Mouse (Mus musculus) mesoderm, embryonic 11.5 days (tissue): ENCODE measurements at regions not wholly inside any gene's neighbourhood (a gene's known extent, or its start where the extent isn't known, plus 50 kb on each side); places are given as distances from the start of the nearest gene placed in this dataset.

Experiments used
- DNase-seq: peaks from one replicate; pipeline ENCODE4 v3.0.0-alpha.2; 2012; ENCODE audit warnings: low read depth, low spot score

DNA sequence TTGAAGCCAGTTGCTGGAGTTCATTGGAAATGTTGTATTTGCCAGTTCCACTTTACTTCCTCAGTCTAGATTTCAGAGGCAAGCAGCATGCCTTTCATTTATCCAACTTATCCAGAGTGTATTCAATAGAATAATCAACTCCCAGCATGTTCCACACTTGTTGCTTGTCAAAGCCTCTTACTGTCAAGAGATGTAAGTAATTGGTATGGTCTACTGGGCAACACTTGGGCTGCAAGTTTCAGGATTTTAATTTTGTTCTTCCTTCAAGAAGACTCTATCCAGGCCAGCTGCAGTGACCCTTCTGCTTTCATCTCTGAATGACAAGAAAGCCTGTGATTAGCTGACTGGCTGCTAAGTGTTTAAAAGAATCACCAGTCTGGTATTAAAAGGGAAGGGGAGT lies 3131.6 kb upstream of the Lrrc6 start:
- DNase-seq: no peak

DNA sequence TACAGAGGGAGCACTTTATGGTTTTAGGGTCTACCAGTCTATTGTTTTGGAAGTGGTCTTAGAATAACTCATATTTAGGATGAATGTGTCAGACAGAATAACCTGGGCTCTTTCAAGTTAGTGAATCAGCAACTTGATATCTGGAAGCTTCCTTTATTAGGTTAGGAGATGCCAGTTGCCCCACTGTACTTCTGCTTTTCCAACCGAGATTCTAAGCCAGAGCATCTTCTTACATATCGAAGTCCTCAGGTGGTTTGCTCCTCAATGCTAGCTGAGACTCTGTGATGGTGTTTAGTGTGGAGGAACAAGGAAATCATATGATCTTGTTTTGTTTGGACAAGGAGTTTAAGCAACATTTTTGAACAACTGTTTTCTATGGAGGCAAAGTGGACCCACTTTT lies 3117.3 kb upstream of the Lrrc6 start:
- DNase-seq: no peak

DNA sequence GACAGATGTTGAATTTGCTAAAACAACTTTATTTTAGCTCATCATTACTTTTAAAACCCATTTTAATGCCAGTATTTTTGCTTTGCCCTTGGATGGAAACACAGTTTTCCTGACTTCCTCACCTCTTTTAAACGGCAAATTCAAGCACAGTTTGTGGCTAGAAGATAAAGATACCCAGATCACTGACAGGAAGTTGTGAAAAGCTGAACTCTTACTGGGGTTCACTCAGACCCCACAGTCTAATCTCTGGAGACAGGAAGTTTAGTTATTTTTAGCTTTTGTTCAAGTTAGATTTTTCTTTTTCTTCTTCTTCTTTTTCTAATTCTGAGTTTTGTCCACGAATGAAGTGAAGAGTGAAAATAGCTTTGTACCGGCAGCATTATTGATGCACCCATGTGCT lies 3113.3 kb upstream of the Lrrc6 start:
- DNase-seq: no peak

DNA sequence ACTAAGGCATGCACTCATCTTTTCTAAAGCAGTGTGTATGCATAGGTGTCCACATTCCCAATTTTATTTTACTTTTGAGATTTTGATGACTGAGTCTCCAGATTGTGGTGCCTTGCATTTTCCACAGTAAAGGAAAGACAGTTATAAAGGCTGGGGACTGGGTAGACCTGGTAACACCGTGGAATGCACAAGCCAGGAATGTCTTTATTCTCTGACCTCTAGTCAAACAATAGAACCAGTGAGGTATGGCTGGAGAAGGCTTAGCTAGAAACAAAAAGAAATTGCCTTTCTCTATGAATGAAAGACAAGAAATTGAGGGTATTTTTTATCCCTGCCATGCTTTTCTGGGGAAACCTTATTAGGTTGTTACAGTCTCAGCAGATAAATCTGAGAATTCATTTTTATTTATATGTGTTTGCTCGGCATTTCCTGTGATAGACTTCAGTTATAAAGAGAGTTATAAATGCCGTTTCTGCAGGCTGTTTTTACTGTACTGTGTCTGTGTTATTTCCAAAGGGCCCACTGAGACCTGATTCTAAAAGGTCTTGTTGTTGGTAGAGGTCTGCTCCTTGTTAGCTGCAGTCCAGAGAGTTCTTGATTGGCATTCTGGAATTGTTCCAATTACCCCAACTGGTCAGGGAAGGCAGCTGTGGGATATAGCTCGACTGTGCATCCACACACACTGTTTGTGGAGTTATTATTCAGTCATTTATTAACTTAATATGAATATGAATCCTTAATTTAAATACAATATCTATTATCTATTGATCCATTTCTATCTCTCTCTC lies 3090.7 kb upstream of the Lrrc6 start:
- peak; percentile 18 for DNase-seq

DNA sequence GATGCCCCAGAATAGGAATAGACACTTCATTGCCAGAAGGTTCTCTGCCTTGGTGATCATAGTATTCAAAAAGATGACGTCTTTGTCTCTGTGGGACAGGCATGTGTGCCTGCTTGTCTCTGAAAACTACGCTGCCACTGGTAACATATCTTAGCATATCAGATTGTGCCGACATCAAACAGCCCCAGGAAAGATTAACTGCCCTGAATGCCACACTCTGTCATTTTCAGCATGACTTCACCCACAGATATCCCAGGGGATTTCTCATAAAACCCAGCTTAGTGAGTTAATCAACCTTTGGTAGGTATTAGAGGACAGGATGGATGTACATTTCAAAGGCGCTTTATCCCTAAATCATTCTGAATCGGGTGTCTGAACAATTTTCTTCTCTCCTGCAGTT lies 3087.4 kb upstream of the Lrrc6 start:
- DNase-seq: peak; percentile 67

DNA sequence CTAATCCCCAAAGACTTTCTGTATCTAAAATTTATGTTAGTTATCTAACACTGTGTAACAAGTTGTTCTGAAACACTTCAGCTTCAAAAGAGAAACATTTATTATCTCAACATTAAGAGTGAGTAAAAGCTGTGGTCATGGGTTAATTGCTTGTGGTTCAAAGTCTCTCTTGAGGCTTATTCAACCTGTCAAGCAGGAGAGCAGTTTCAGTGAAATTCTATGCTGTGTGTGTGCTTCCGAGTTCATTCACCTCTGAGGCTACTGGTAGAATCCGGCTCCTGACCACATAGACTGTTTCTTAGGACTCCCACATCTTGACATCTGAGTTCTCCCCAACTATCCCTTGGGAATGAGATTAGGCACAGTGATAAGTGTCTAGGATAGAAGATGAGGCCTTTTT lies 3076.0 kb upstream of the Lrrc6 start:
- peak; percentile 6 for DNase-seq

DNA sequence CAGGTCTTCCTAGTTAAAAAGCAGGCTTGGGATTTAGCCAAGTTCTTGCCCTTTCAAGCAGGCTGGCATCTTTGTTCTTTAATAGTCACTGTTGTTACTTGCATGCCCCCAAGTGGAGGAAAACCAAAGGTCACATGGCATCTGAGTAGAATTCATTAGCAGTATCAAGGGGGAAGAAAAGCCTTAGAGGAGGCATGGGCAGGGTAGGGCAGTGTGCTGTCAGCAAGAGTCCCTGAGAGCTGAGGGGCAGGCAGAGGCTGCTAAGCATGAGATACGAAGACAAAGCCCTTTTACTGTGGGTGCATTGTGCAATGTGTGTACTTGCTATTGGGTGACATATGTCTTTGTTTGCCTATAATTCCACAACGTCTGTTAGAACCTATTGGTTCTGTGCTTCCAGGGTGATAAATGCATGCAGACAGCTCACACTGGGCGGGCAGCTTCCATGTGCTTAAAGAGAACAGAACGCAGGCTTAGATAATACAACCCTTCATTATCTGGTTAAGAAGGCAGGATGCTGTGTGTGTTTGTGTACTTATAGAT lies 3075.0 kb upstream of the Lrrc6 start:
- DNase-seq: peak; percentile 65

DNA sequence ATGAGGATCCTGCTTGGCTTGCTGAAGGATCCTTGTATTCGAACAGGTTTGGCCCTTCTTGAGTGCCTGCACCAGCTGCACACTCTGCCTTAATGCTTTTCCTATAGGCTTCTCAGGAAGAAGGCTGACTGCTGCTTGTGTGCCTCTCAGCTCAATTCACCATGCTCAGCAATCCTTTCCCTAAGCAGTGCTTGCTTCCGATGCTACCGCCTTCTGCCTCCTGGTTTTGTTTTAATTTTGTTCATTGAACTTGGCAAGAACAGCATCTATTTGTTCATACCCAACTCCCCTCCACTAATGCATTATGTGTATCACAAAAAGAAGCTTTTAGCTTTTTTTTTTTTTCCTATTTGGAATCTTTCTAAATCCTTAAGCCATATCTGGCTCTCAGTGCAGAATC lies 3053.5 kb upstream of the Lrrc6 start:
- no peak for DNase-seq

DNA sequence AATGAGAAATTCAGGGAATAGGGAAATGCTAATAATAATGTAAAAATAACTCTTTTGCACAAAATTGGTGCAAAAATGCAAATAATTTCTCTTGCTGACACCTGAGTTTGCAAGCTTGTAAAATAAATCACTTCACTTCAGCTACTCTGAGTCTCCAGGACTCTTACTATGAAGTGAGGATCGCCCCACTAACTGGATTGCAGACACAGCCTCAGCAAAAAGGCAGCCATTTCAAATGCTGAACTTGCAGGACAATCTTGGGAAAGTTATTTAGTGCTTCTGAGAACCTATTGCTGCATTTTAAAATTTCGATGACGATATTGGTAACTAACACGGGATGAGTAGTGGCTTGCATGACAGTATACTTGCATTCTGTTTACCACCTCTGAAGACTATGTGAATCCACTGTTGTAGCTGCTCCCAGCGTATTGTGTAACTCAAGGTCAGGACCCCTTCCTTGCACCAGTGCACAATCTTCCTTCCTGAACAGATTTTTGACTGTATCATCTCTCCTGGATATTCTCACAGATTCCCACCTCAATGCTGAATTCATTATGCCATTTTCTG lies 3051.4 kb upstream of the Lrrc6 start:
- DNase-seq: no peak

DNA sequence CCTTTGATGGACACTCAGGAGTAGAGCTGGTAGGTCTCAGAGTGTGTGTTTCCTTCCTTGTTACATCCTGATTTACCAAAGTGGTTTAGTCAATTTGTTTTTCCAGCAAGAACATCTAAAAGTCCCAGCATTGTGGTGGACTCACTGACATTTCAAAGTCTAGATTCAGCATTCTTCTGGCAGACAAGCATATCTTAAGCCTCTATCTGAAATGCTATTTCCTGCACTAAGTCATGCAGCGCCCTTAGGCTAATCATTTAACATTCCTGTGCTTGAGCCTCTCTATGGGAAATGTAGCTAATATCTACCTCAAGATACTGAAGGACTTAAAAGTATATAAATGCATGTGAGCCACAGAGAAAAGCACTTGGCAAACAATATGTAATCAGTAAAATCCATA lies 3050.3 kb upstream of the Lrrc6 start:
- DNase-seq: peak; percentile 3

DNA sequence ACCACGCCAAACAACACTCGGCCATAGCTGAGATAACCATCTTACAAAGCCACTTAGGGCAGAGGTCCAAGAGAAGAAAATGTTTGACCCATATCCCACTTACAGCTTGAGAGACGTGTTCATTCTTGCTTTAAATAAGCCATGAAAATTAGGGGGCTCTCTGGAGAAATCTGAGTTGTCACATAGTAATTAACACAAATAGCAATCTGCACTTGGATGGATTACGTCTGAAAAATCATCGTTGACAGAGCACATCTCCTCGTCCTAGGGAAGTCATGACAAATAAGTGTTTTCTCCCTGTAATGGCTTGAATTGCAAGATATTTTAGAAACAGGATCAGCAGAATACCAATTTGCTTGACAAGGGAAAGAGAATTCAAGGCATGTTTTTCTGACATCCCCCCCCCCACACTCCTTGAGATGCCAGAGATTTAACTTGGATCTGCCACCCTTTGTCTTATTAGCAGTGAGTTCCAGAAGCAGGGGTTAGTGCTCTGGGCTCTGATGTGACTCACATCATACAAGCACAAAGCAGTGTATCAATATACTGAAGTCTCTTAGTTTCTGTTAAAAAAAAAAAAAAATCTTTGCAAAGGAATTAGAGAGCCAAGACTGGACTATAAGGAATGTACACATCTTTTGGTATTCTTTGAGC lies 3025.9 kb upstream of the Lrrc6 start:
- DNase-seq: no peak

DNA sequence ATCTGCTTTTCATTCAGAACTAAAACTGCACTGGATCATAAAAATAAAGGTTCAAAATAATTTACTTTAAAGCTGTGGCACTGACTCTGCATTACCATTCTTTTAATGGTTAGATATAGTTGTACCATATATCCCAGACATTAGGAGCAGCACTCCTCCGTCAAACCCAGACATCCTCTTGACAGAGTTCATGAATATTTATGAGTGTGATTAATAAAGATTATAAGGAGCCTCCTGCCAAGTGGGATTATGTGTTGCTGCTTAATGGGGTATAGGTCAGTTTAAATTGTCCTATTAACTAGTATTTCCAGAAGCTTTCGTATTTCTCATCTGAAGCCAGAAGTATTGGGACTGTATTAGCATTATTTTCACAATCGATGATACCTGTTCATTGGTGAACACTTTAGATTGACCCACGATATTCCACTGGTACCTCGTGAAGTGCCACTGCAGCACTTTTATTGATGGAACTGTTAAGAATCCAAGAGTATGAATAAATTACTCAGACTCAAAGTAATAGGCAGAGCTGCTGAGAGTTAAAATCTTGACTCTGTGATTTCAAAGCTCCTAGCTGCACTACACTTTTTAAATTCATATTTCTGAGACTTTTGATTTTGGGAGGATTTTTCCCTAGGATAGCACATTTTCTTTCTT lies 2983.8 kb upstream of the Lrrc6 start:
- DNase-seq: peak; percentile 3

DNA sequence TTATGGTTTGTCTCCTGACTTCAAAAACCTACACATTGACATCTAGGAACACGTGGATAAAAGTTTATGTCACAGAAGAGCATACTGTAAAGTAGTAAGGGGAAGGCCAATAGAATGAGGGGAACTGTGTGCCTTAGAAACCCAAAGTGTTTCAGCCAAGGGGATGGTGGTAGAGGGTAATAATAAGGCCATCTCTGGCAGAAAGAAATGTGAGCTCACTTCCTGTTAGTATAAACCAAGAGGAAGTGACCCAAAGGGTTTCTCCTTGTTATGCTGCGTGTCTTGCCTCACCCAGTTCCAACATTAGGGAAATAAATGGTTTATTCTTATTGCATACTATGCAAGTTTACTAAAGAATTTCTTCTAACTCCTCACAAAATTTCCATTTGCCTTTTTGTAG lies 2982.4 kb upstream of the Lrrc6 start:
- no peak for DNase-seq

DNA sequence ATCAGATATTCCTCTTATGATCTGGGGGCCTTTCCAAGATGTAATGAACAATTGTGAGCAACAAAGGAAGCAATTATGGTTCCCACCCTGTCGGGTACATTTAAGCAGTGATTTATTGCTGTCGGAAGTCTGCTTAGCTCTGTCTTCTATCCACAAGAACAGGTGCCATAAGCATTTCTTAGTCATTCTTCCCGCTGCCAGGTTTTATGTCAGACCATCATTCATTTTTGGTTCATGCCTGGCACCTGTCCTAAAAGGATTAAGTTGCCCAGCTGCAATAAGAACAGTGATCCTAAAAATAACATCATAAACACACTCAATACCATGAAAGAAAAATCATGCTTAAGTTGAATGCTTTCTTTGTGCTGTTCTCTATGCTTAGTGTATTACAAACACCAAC lies 2980.4 kb upstream of the Lrrc6 start:
- DNase-seq: peak; percentile 12

DNA sequence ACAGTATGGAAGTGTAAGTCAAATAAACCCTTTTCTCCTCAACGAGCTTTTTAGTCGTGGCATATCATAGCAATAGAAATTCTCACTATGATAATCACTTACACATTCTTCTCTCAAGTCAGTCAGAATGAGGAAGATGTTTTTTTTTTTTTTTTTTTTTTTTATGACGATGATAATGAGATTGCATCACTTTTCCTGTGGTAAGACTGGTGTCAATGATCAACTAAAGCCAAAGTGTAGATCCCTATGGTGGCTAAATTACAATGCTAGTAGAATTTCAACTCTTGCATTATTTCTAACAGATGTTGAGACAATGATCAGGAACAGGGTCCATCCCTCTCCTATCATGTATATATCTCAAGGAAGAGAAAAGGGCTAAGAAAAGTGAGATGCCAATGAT lies 2976.3 kb upstream of the Lrrc6 start:
- DNase-seq: no peak

DNA sequence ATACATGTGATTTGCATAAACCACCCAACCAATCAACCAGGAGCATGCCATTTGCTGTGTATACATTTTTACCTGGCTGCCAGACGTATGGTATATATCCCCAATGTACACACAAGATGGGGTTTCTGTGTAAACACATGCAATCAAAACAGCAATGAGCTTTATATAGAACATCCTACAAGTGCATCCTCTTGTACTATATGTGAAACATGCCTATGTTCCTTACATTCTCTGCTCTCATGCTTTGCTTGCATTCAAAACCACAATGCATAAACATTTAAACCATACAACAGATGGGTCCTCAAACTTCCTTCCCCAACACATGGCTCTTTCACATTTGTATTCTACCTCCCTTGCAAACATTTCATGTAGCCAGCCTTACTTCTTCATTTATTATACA lies 2968.9 kb upstream of the Lrrc6 start:
- DNase-seq: no peak

DNA sequence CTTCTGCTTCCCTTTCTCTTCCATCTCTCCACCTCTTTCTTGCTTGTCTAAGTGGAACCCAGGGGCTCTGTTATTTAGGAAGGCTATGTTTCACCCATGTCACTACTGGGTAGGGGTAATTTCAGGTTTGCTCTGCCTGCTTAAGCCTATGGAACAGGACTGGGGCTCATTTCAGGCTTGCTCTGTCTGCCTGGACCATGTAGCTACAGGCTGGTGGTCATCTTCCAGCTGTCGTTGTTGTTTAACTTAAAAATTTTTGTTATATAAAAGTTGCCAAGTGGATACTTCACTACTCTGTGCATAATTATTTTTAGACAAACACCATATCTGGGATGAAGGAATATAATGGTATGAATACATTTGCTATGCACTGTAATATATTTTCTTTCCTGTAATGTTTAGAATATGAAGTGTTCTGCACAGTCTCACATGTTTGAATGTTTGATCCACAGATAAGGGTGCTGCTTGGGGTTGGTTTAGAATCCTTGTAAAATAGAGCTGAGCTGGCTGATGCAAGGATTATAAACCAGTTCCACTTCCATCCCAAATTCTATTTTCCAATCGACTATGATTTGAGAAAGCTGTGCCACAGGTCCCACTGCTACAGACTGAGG lies 2960.0 kb upstream of the Lrrc6 start:
- DNase-seq: no peak

DNA sequence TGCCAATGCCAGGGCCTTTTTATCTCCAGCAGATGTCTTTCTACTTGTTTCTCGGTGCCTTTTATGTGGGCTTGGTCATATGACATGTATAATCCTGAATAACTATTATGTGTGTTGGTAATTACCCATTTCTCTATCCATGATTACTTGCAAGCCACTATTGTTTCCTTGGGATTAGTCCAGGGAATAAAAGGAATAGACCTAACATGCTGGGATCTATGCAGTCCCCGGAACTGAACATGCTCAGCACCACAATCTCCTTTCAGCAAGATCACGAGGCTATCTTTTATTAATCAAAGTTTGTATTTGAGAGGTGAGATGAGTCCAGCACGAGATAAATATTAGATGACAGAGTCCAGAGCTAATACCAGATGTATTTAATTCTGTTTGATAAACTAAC lies 2956.8 kb upstream of the Lrrc6 start:
- DNase-seq: no peak

DNA sequence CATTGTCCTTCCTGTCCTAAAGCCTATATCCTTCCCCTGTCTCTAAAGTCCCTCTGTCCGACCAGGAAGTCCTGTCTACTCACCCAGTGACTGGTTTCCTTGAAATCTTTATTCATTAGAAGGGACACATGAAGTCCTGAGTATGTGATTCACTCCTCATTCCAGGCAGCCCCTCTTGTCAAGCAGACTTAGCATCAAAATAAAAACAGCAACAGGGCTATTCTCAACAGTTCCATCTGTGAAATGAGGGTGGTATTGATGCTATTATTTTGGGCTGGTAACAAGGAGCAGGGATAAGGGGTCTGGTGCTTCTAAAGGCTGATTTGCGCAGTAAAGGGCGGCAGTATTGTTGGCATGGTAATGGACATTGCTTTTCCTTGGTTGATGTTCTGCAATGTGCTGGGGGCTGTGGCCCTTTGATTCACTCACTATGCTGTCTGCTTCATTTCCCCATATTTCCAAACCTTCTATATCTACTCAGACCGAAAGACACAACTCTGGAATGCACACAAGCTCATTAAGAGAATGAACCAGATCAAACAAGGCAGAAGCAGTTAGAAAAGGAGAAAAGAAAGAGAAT lies 2955.6 kb upstream of the Lrrc6 start:
- no peak for DNase-seq

DNA sequence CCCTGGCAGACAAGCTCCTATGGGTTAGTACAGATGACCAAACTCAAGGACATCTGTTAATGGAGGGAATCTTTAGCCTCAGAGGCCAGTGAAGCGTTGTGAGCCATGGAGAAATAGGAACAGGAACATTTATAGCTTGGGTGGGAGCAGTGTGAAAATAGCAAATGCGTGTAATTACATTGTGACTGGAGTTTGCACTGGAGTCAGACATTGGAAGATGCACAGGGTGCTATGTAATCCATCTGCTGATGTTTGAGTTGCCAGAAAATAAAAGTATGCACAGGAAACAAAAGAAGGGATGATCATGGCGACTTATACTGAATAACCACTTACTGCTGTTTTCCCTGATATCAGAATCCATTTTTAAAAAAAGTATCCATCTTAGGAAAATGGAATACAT lies 2940.3 kb upstream of the Lrrc6 start:
- no peak for DNase-seq

DNA sequence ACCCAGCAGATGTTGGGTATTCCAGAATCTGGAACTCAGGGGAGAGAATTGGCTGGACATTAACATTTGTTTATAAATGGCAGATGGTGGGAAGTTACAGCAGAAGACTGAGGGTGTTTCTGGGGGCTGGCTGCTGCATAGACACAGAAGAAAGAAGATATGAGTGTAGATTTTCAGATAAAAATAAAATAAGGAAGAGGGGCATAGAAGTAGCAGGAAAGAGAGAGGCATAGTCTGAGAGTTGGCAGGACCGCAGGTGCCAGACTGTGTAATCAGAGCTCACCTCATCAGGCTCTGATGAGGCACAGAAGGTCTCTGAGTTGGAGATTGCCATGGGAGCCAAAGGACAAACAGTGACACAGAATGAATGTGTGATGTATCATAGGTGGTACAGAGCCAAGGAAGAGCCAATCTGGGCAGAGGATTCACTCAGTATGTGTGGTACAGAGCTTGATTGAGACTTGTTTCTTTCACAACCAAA lies 2912.9 kb upstream of the Lrrc6 start:
- no peak for DNase-seq
